Mouse (Mus musculus) forebrain, embryonic 13.5 days (tissue): Measurements from ENCODE around the gene Elf2. TPM values are rescaled to one million over a fixed set of nuclear protein-coding genes. Genes with fewer than 3 reads are reported as not detected.
"Not testable (repeated sequence)": the region's sequence is repeated elsewhere in the genome, so short reads cannot be mapped to it uniquely, and the experiment has no call there.

Source experiments
- ATAC-seq: fragments of 200-750 bp; cut with Nextera tagmentation; 2 replicates; pipeline ENCODE4 v1.8.0; 2017
- H3K27ac ChIP-seq: fragments of 300-500 bp; sonication (generic); 2 replicates; pipeline ENCODE4 v1.5.1; 2015; ENCODE audit warnings: inconsistent platforms, mild to moderate bottlenecking, moderate library complexity
- H3K27me3 ChIP-seq: fragments of 300-500 bp; sonication (generic); 2 replicates; pipeline ENCODE4 v1.6.1; 2015; ENCODE audit warnings: mild to moderate bottlenecking, inconsistent platforms
- H3K36me3 ChIP-seq: fragments of 300-500 bp; sonication (generic); 2 replicates; pipeline ENCODE4 v1.6.1; 2015; ENCODE audit warnings: mild to moderate bottlenecking, inconsistent platforms; ENCODE audit not compliant: poor library complexity, severe bottlenecking
- H3K4me1 ChIP-seq: fragments of 300-500 bp; sonication (generic); 2 replicates; pipeline ENCODE4 v1.6.1; 2015; ENCODE audit warnings: inconsistent platforms
- H3K4me2 ChIP-seq: fragments of 300-500 bp; sonication (generic); 2 replicates; pipeline ENCODE4 v1.6.1; 2015; ENCODE audit warnings: inconsistent platforms, mild to moderate bottlenecking, moderate library complexity
- H3K4me3 ChIP-seq: fragments of 300-500 bp; sonication (generic); 2 replicates; pipeline ENCODE4 v1.5.1; 2015; ENCODE audit warnings: mild to moderate bottlenecking, inconsistent platforms
- H3K9ac ChIP-seq: fragments of 300-500 bp; sonication (generic); 2 replicates; pipeline ENCODE4 v1.6.1; 2015; ENCODE audit warnings: mild to moderate bottlenecking, inconsistent platforms
- H3K9me3 ChIP-seq: fragments of 300-500 bp; sonication (generic); replicated peaks from 2 replicates; pipeline ENCODE4 v1.6.1; 2016; ENCODE audit warnings: inconsistent platforms
- WGBS: fragments of 180-500 bp; shearing (Covaris S2); methylation state at CpG from one replicate; pipeline ENCODE4 v1.1.7; 2015; 5-methylcytosine and 5-hydroxymethylcytosine counted together
- polyA plus RNA-seq: library from polyadenylated mRNA; unstranded; fragments of >200 nt; fragmentation: Nextera tagmentation; extraction: Ambion mirVana; gene quantifications from 2 replicates; pipeline ENCODE4 v1.2.1, GENCODE M21; 2015

Gene Elf2
- polyA plus RNA-seq, 1 experiment from 2014 or later, result 60.1 TPM

GRCm38 (mm10) chr3:51326664-51327428, 13.6 kb downstream of the Elf2 start:
- no peak overlapping the region for H3K9ac ChIP-seq
- H3K27ac ChIP-seq, result peak overlapping the region; percentile 27
- peak; percentile 86 for ATAC-seq
- no peak overlapping the region for H3K4me2 ChIP-seq
- H3K9me3 ChIP-seq, result peaks cover 3% of the 10 kb centered on the region; the same call in 1 of the 2 replicates
- WGBS, result 75% methylated on average over 3 of the region's 3 CpGs
- H3K4me3 ChIP-seq, result no peak overlapping the region
- H3K27me3 ChIP-seq, result no peaks in the 10 kb centered on the region
- H3K36me3 ChIP-seq, result peaks cover 32% of the 10 kb centered on the region
- 0 out of 2 replicates have a peak, but pooled peaks cover 4% of the 10 kb centered on the region for H3K4me1 ChIP-seq

- WGBS, result 93% methylated on average over 1 of the region's 1 CpGs
- H3K27ac ChIP-seq, result no peak overlapping the region
- H3K36me3 ChIP-seq, result peaks cover 42% of the 10 kb centered on the region
- peaks cover 3% of the 10 kb centered on the region; the same call in 1 of the 2 replicates for H3K9me3 ChIP-seq
- H3K4me2 ChIP-seq, result no peak overlapping the region
- 0 out of 2 replicates have a peak, but pooled peaks cover 4% of the 10 kb centered on the region for H3K4me1 ChIP-seq
- no peaks in the 10 kb centered on the region for H3K27me3 ChIP-seq
- H3K9ac ChIP-seq, result no peak overlapping the region
- H3K4me3 ChIP-seq, result no peak overlapping the region
- ATAC-seq, result no peak
These were observed 15.0 kb downstream of the Elf2 start for GRCm38 (mm10) chr3:51325475-51325874.

- peaks cover 3% of the 10 kb centered on the region; the same call in 1 of the 2 replicates for H3K9me3 ChIP-seq
- H3K9ac ChIP-seq, result no peak overlapping the region
- H3K36me3 ChIP-seq, result peaks cover 58% of the 10 kb centered on the region
- H3K4me1 ChIP-seq, result 0 out of 2 replicates have a peak, but pooled peaks cover 4% of the 10 kb centered on the region
- H3K4me3 ChIP-seq, result no peak overlapping the region
- H3K4me2 ChIP-seq, result no peak overlapping the region
- no peak overlapping the region for H3K27ac ChIP-seq
- no peak for ATAC-seq
- WGBS, result 96% methylated on average over 14 of the region's 14 CpGs
- H3K27me3 ChIP-seq, result no peaks in the 10 kb centered on the region
These were observed 17.5 kb downstream of the Elf2 start for GRCm38 (mm10) chr3:51323006-51323405.

GRCm38 (mm10) chr3:51322326-51322725, 18.1 kb downstream of the Elf2 start:
- Histone ChIP-seq H3K27me3 (no peaks in the 10 kb centered on the region), H3K4me3 (no peak overlapping the region), H3K9ac (no peak overlapping the region), H3K4me2 (no peak overlapping the region), H3K9me3 (peaks cover 3% of the 10 kb centered on the region; the same call in 1 of the 2 replicates), H3K36me3 (peaks cover 61% of the 10 kb centered on the region), H3K27ac (no peak overlapping the region), H3K4me1 (0 out of 2 replicates have a peak, but pooled peaks cover 4% of the 10 kb centered on the region)
- ATAC-seq, result no peak
- 94% methylated on average over 7 of the region's 7 CpGs for WGBS

- no peak for ATAC-seq
- Histone ChIP-seq H3K4me3 (no peak overlapping the region), H3K36me3 (peaks cover 65% of the 10 kb centered on the region), H3K4me2 (no peak overlapping the region), H3K4me1 (no peaks in the 10 kb centered on the region), H3K27me3 (no peaks in the 10 kb centered on the region), H3K27ac (no peak overlapping the region), H3K9ac (no peak overlapping the region), H3K9me3 (peaks cover 3% of the 10 kb centered on the region; the same call in 1 of the 2 replicates)
- WGBS, result 92% methylated on average over 5 of the region's 5 CpGs
These were observed 19.3 kb downstream of the Elf2 start for GRCm38 (mm10) chr3:51321141-51321540.

GRCm38 (mm10) chr3:51318053-51318452, 22.4 kb downstream of the Elf2 start:
- H3K9ac ChIP-seq, H3K27me3 ChIP-seq, H3K4me3 ChIP-seq, H3K9me3 ChIP-seq, H3K4me2 ChIP-seq, H3K4me1 ChIP-seq, ATAC-seq, H3K27ac ChIP-seq: not testable (repeated sequence)
- WGBS, result 92% methylated on average over 3 of the region's 3 CpGs
- H3K36me3 ChIP-seq, result peaks cover 54% of the 10 kb centered on the region

- WGBS, result 88% methylated on average over 10 of the region's 10 CpGs
These were observed 23.6 kb downstream of the Elf2 start for GRCm38 (mm10) chr3:51316876-51317275.

GRCm38 (mm10) chr3:51311638-51312037, 28.8 kb downstream of the Elf2 start:
- no peaks in the 10 kb centered on the region for H3K27me3 ChIP-seq
- no peaks in the 10 kb centered on the region for H3K4me1 ChIP-seq
- 46% methylated on average over 9 of the region's 9 CpGs for WGBS
- H3K27ac ChIP-seq, result no peak overlapping the region
- H3K4me3 ChIP-seq, result no peak overlapping the region
- H3K4me2 ChIP-seq, result no peak overlapping the region
- ATAC-seq, result no peak
- H3K36me3 ChIP-seq, result peaks cover 22% of the 10 kb centered on the region
- H3K9ac ChIP-seq, result no peak overlapping the region
- H3K9me3 ChIP-seq, result no peaks in the 10 kb centered on the region

More at GRCm38 (mm10) chr3:51316876-51317275, 23.6 kb downstream of the Elf2 start:
- Histone ChIP-seq H3K9me3 (no peaks in the 10 kb centered on the region), H3K9ac (no peak overlapping the region), H3K36me3 (peaks cover 44% of the 10 kb centered on the region), H3K27me3 (no peaks in the 10 kb centered on the region), H3K27ac (no peak overlapping the region), H3K4me2 (no peak overlapping the region), H3K4me1 (no peaks in the 10 kb centered on the region), H3K4me3 (no peak overlapping the region)
- ATAC-seq, result no peak

- no peaks in the 10 kb centered on the region for H3K27me3 ChIP-seq
- no peak overlapping the region for H3K9ac ChIP-seq
- H3K4me2 ChIP-seq, result no peak overlapping the region
- H3K4me3 ChIP-seq, result no peak overlapping the region
- H3K9me3 ChIP-seq, result no peaks in the 10 kb centered on the region
- peaks cover 20% of the 10 kb centered on the region for H3K36me3 ChIP-seq
- 53% methylated on average over 7 of the region's 7 CpGs for WGBS
- no peak overlapping the region for H3K27ac ChIP-seq
- H3K4me1 ChIP-seq, result no peaks in the 10 kb centered on the region
- no peak for ATAC-seq
These were observed 30.4 kb downstream of the Elf2 start for GRCm38 (mm10) chr3:51310098-51310497.

- H3K36me3 ChIP-seq, result peaks cover 28% of the 10 kb centered on the region
- WGBS, result 86% methylated on average over 2 of the region's 2 CpGs
- no peak for ATAC-seq
- no peak overlapping the region for H3K27ac ChIP-seq
- H3K4me3 ChIP-seq, result no peak overlapping the region
- no peaks in the 10 kb centered on the region for H3K27me3 ChIP-seq
- no peak overlapping the region for H3K4me2 ChIP-seq
- no peak overlapping the region for H3K9ac ChIP-seq
- no peaks in the 10 kb centered on the region for H3K9me3 ChIP-seq
- H3K4me1 ChIP-seq, result no peaks in the 10 kb centered on the region
These were observed 33.8 kb downstream of the Elf2 start for GRCm38 (mm10) chr3:51306621-51307020.

GRCm38 (mm10) chr3:51305961-51306360, 34.5 kb downstream of the Elf2 start:
- Histone ChIP-seq H3K4me1 (no peaks in the 10 kb centered on the region), H3K36me3 (peaks cover 34% of the 10 kb centered on the region), H3K9me3 (no peaks in the 10 kb centered on the region), H3K27me3 (no peaks in the 10 kb centered on the region), H3K4me3 (no peak overlapping the region), H3K9ac (no peak overlapping the region), H3K4me2 (no peak overlapping the region), H3K27ac (no peak overlapping the region)
- WGBS, result 88% methylated on average over 8 of the region's 8 CpGs
- no peak for ATAC-seq

- no peaks in the 10 kb centered on the region for H3K27me3 ChIP-seq
- no peak overlapping the region for H3K4me3 ChIP-seq
- 93% methylated on average over 3 of the region's 3 CpGs for WGBS
- H3K4me2 ChIP-seq, result no peak overlapping the region
- peaks cover 30% of the 10 kb centered on the region for H3K36me3 ChIP-seq
- H3K9me3 ChIP-seq, result no peaks in the 10 kb centered on the region
- ATAC-seq, result no peak
- no peak overlapping the region for H3K27ac ChIP-seq
- no peaks in the 10 kb centered on the region for H3K4me1 ChIP-seq
- H3K9ac ChIP-seq, result no peak overlapping the region
These were observed 37.4 kb downstream of the Elf2 start for GRCm38 (mm10) chr3:51302971-51303476.
